In genomic region chr11:20671789-20672392, GRCm38 (mm10) we compare ENCODE assay signal across 11 mouse cellular contexts.
DNase-seq lines count a peak whose midpoint lies in the region; ATAC-seq and TF ChIP-seq lines count a peak whose summit lies in the region.
"Had no signal": no experiment of that assay in that cellular context is flagged by ENCODE, and none has a peak within 500 bp of the region (broad histone marks: within the 10 kb centered on the region; RNA-seq: fewer than 3 reads in every experiment).

No protein-coding gene starts in this region.

- H3K4me3 ChIP-seq in cerebellum, adult 2 months (replicated peaks; ENCODE audit: insufficient read depth, low read depth, low read length): no peak overlapping the region
- no peak overlapping the region for H3K4me3 ChIP-seq in intestine, postnatal 0 days (ENCODE audit: low read depth, low read length)
- H3K4me3 ChIP-seq in intestine, embryonic 16.5 days (ENCODE audit: low read length): no peak overlapping the region
- no peak overlapping the region for H3K4me3 ChIP-seq in midbrain, embryonic 11.5 days (ENCODE audit: low read depth, low read length)
- H3K4me3 ChIP-seq in midbrain, embryonic 14.5 days (replicated peaks; ENCODE audit: low read depth, low read length): no peak overlapping the region
- H3K4me3 ChIP-seq in intestine, embryonic 15.5 days (replicated peaks): no peak overlapping the region
- H3K4me3 ChIP-seq: neural tube, embryonic 13.5 days had no signal

- H3K27me3 ChIP-seq in cerebellum, adult 2 months (ENCODE audit: control insufficient read depth, insufficient read depth, low read length): no peaks in the 10 kb centered on the region
- H3K27me3 ChIP-seq in intestine, postnatal 0 days (replicated peaks; ENCODE audit: control insufficient read depth, insufficient read depth, low read length): no peaks in the 10 kb centered on the region
- no peaks in the 10 kb centered on the region for H3K27me3 ChIP-seq in intestine, embryonic 16.5 days (replicated peaks; ENCODE audit: control insufficient read depth, insufficient read depth, low read length)
- H3K27me3 ChIP-seq in midbrain, embryonic 11.5 days (ENCODE audit: control insufficient read depth, insufficient read depth, low read length): no peaks in the 10 kb centered on the region
- no peaks in the 10 kb centered on the region for H3K27me3 ChIP-seq in midbrain, embryonic 14.5 days (ENCODE audit: control insufficient read depth, insufficient read depth, low read length)
- no peaks in the 10 kb centered on the region for H3K27me3 ChIP-seq in intestine, embryonic 15.5 days (replicated peaks)
- H3K27me3 ChIP-seq: neural tube, embryonic 13.5 days had no signal

- TF ChIP-seq POLR2A in cerebellum, adult 2 months (IDR thresholded peaks at IDR 0.05; ENCODE audit: borderline replicate concordance, insufficient read depth, low read length): no peak

- no peaks in the 10 kb centered on the region for H3K36me3 ChIP-seq in intestine, postnatal 0 days (ENCODE audit: control insufficient read depth, insufficient read depth)
- H3K36me3 ChIP-seq in intestine, embryonic 16.5 days (ENCODE audit: control insufficient read depth, insufficient read depth, low read length): no peaks in the 10 kb centered on the region
- H3K36me3 ChIP-seq in midbrain, embryonic 11.5 days (ENCODE audit: control insufficient read depth, insufficient read depth, low read length): no peaks in the 10 kb centered on the region
- no peaks in the 10 kb centered on the region for H3K36me3 ChIP-seq in midbrain, embryonic 14.5 days (ENCODE audit: control insufficient read depth, insufficient read depth, low read length)
- H3K36me3 ChIP-seq in intestine, embryonic 15.5 days: no peaks in the 10 kb centered on the region
- H3K36me3 ChIP-seq: neural tube, embryonic 13.5 days had no signal

- 28% methylated on average over 6 of the region's 6 CpGs for WGBS in cerebellum, adult 2 months
- 62% methylated on average over 6 of the region's 6 CpGs for WGBS in intestine, postnatal 0 days
- 58% methylated on average over 6 of the region's 6 CpGs for WGBS in intestine, embryonic 16.5 days
- WGBS in midbrain, embryonic 11.5 days: 52% methylated on average over 6 of the region's 6 CpGs
- WGBS in midbrain, embryonic 14.5 days: 53% methylated on average over 6 of the region's 6 CpGs
- WGBS in intestine, embryonic 15.5 days: 58% methylated on average over 6 of the region's 6 CpGs

- H3K27ac ChIP-seq in cerebellum, adult 2 months (ENCODE audit: insufficient read depth, low read length): no peak overlapping the region
- no peak overlapping the region for H3K27ac ChIP-seq in intestine, postnatal 0 days (ENCODE audit: low read depth, low read length)
- no peak overlapping the region for H3K27ac ChIP-seq in intestine, embryonic 16.5 days (ENCODE audit: low read length)
- no peak overlapping the region for H3K27ac ChIP-seq in midbrain, embryonic 11.5 days (ENCODE audit: low read depth, low read length)
- H3K27ac ChIP-seq in midbrain, embryonic 14.5 days (replicated peaks; ENCODE audit: low read depth, low read length): no peak overlapping the region
- H3K27ac ChIP-seq in intestine, embryonic 15.5 days: no peak overlapping the region
- H3K27ac ChIP-seq: neural tube, embryonic 13.5 days had no signal

- ATAC-seq in intestine, postnatal 0 days: no peak
- ATAC-seq in intestine, embryonic 16.5 days: no peak
- 0 out of 2 replicates have a peak, but pooled peaks have one; percentile 19 for ATAC-seq in midbrain, embryonic 11.5 days (ENCODE audit: low FRiP score)
- ATAC-seq in midbrain, embryonic 14.5 days (ENCODE audit: low FRiP score, low TSS enrichment): no peak
- no peak for ATAC-seq in intestine, embryonic 15.5 days

- H3K4me1 ChIP-seq in cerebellum, adult 2 months (ENCODE audit: control insufficient read depth, insufficient read depth, low read length): no peaks in the 10 kb centered on the region
- no peaks in the 10 kb centered on the region for H3K4me1 ChIP-seq in intestine, postnatal 0 days (replicated peaks; ENCODE audit: control insufficient read depth, insufficient read depth, low read length)
- no peaks in the 10 kb centered on the region for H3K4me1 ChIP-seq in intestine, embryonic 16.5 days (ENCODE audit: control insufficient read depth, insufficient read depth, low read length)
- H3K4me1 ChIP-seq in midbrain, embryonic 11.5 days (ENCODE audit: control insufficient read depth, insufficient read depth, low read length): no peaks in the 10 kb centered on the region
- no peaks in the 10 kb centered on the region for H3K4me1 ChIP-seq in midbrain, embryonic 14.5 days (ENCODE audit: control insufficient read depth, insufficient read depth, low read length)
- no peaks in the 10 kb centered on the region for H3K4me1 ChIP-seq in intestine, embryonic 15.5 days (replicated peaks)
- H3K4me1 ChIP-seq: neural tube, embryonic 13.5 days had no signal

- no peak for DNase-seq in cerebellum, adult 2 months
- no peak for DNase-seq in cerebellum, postnatal 36 days
- peak; percentile 74 for DNase-seq in midbrain, embryonic 11.5 days (ENCODE audit: low spot score, missing footprints)
- DNase-seq in midbrain, embryonic 14.5 days: no peak
- DNase-seq in right cerebral cortex, postnatal 14 days: no peak
- DNase-seq: cerebellum, adult 18-20 months; spleen, adult 18-20 months had no signal

- no peak overlapping the region for H3K9ac ChIP-seq in intestine, postnatal 0 days (ENCODE audit: low read depth, low read length)
- no peak overlapping the region for H3K9ac ChIP-seq in intestine, embryonic 16.5 days (ENCODE audit: low read depth, low read length)
- no peak overlapping the region for H3K9ac ChIP-seq in midbrain, embryonic 11.5 days (ENCODE audit: low read length)
- H3K9ac ChIP-seq in midbrain, embryonic 14.5 days (replicated peaks; ENCODE audit: low read length): no peak overlapping the region
- H3K9ac ChIP-seq in intestine, embryonic 15.5 days: no peak overlapping the region
- H3K9ac ChIP-seq: neural tube, embryonic 13.5 days had no signal

- no peaks in the 10 kb centered on the region for H3K9me3 ChIP-seq in intestine, postnatal 0 days (ENCODE audit: control insufficient read depth)
- H3K9me3 ChIP-seq in intestine, embryonic 16.5 days (ENCODE audit: control insufficient read depth, low read length): no peaks in the 10 kb centered on the region
- no peaks in the 10 kb centered on the region for H3K9me3 ChIP-seq in midbrain, embryonic 11.5 days (ENCODE audit: control insufficient read depth, low read length)
- no peaks in the 10 kb centered on the region for H3K9me3 ChIP-seq in midbrain, embryonic 14.5 days (ENCODE audit: control insufficient read depth, low read length)
- H3K9me3 ChIP-seq in intestine, embryonic 15.5 days: no peaks in the 10 kb centered on the region
- H3K9me3 ChIP-seq: neural tube, embryonic 13.5 days had no signal

- peak; percentile 22; the same call in 1 of the 2 replicates for TF ChIP-seq CTCF in cerebellum, adult 2 months (IDR thresholded peaks at IDR 0.05; ENCODE audit: borderline replicate concordance, insufficient read depth, low read depth, low read length)
- peak; percentile 64 for TF ChIP-seq CTCF in intestine, postnatal 0 days (IDR thresholded peaks at IDR 0.05; ENCODE audit: low read depth)

- no peak overlapping the region for H3K4me2 ChIP-seq in intestine, postnatal 0 days (replicated peaks; ENCODE audit: low read depth)
- no peak overlapping the region for H3K4me2 ChIP-seq in intestine, embryonic 16.5 days (ENCODE audit: low read depth, low read length)
- H3K4me2 ChIP-seq in midbrain, embryonic 11.5 days: no peak overlapping the region
- no peak overlapping the region for H3K4me2 ChIP-seq in midbrain, embryonic 14.5 days (ENCODE audit: low read length)
- H3K4me2 ChIP-seq in intestine, embryonic 15.5 days (replicated peaks): no peak overlapping the region
- H3K4me2 ChIP-seq: neural tube, embryonic 13.5 days had no signal
